Mouse (Mus musculus) kidney, postnatal 36 days (tissue): Measurements from ENCODE around the gene B4galt7.
"Not testable (repeated sequence)": the region's sequence is repeated elsewhere in the genome, so short reads cannot be mapped to it uniquely, and the experiment has no call there.

Source experiments
- DNase-seq, 2 experiments: peaks; one replicate each; pipeline ENCODE4 v3.0.0; 2021 to 2022; ENCODE audit warnings: mixed read lengths in 2 of 2

Gene B4galt7

GRCm38 (mm10) chr13:55599566-55600540 is at the start of gene B4galt7:
B4galt7 (plus strand) TSS chr13:55599896.
- DNase-seq, result peak; percentile 87 to 94

GRCm38 (mm10) chr13:55555921-55556320 is 43.8 kb upstream of the B4galt7 start:
- DNase-seq, result no peak

- DNase-seq, result no peak
Measured at GRCm38 (mm10) chr13:55557499-55557898, 42.2 kb upstream of the B4galt7 start.

- DNase-seq, result peak in 1 of 2 experiments; percentile 23
Measured at GRCm38 (mm10) chr13:55563266-55563879, 36.3 kb upstream of the B4galt7 start.

- DNase-seq, result no peak
Measured at GRCm38 (mm10) chr13:55567001-55567400, 32.7 kb upstream of the B4galt7 start.

GRCm38 (mm10) chr13:55567949-55568348 is 31.7 kb upstream of the B4galt7 start:
- no peak for DNase-seq

- not testable (repeated sequence) for DNase-seq
Measured at GRCm38 (mm10) chr13:55568524-55568923, 31.2 kb upstream of the B4galt7 start.

- peak; percentile 23 to 54 for DNase-seq
Measured at GRCm38 (mm10) chr13:55569726-55570285, 29.9 kb upstream of the B4galt7 start.

- peak in 1 of 2 experiments; percentile 61 for DNase-seq
Measured at GRCm38 (mm10) chr13:55570286-55570973, 29.3 kb upstream of the B4galt7 start.

GRCm38 (mm10) chr13:55571027-55571751 is 28.5 kb upstream of the B4galt7 start, which contains the start of gene Fam193b:
Fam193b (minus strand) TSS chr13:55571120.
- peak; percentile 96 to 97 for DNase-seq

- DNase-seq, result no peak
Measured at GRCm38 (mm10) chr13:55571977-55572376, 27.7 kb upstream of the B4galt7 start.

GRCm38 (mm10) chr13:55573432-55573831 is 26.3 kb upstream of the B4galt7 start, which contains the start of gene Tmed9:
Tmed9 (plus strand) TSS chr13:55573732.
- no peak for DNase-seq

GRCm38 (mm10) chr13:55574321-55574720 is 25.4 kb upstream of the B4galt7 start:
- no peak for DNase-seq

- peak in 1 of 2 experiments; percentile 31 for DNase-seq
Measured at GRCm38 (mm10) chr13:55575932-55576331, 23.8 kb upstream of the B4galt7 start.

- DNase-seq, result not testable (repeated sequence)
Measured at GRCm38 (mm10) chr13:55576872-55577271, 22.8 kb upstream of the B4galt7 start.

GRCm38 (mm10) chr13:55578086-55578485 is 21.6 kb upstream of the B4galt7 start:
- DNase-seq, result no peak

GRCm38 (mm10) chr13:55591961-55592490 is 7.7 kb upstream of the B4galt7 start:
- DNase-seq, result peak; percentile 38 to 56

- peak; percentile 97 to 98 for DNase-seq
Measured at GRCm38 (mm10) chr13:55592512-55593253, 7.0 kb upstream of the B4galt7 start.

GRCm38 (mm10) chr13:55593254-55593747 is 6.4 kb upstream of the B4galt7 start:
- no peak for DNase-seq

GRCm38 (mm10) chr13:55595375-55595774 is 4.3 kb upstream of the B4galt7 start:
- DNase-seq, result no peak

- no peak for DNase-seq
Measured at GRCm38 (mm10) chr13:55596802-55597201, 2.9 kb upstream of the B4galt7 start.
